In the genomic region with DNA sequence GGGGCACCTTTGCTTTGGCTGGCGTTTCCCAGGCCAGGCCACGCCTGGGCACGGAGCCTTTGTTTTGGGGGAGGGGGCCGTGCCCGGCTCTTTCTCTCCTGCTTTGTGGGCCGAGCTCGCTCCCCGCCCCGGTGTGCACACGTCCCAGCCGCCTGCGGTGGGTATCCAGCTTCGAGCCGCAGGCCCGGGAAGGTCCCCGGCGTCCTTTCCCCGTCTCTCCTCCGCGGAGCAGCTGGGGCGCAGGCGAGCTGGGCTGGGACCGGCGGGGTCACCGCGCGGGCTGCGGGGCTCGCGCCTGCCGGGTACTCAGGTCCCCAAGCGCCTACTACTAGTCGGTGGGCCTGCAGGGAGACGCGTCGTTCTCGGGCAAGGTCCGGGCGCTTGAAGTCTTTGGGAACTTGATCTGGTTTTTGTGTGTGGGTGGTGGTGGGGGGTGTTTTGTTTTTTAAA, we compare ENCODE assay signal across 8 mouse cellular contexts. TPM values are rescaled to one million over a fixed set of nuclear protein-coding genes. Genes with fewer than 3 reads are reported as not detected.
DNase-seq lines count a peak whose midpoint lies in the region; ATAC-seq and TF ChIP-seq lines count a peak whose summit lies in the region.

No protein-coding gene starts in this region.

- no peaks in the 10 kb centered on the region for H3K27me3 ChIP-seq in lung, postnatal 0 days (replicated peaks; ENCODE audit: insufficient read depth, low read length)
- peaks cover 15% of the 10 kb centered on the region; the same call in 1 of the 2 replicates for H3K27me3 ChIP-seq in limb, embryonic 13.5 days
- no peaks in the 10 kb centered on the region for H3K27me3 ChIP-seq in small intestine, adult 2 months (ENCODE audit: control insufficient read depth, insufficient read depth, low read length)

- no peaks in the 10 kb centered on the region for H3K9me3 ChIP-seq in lung, postnatal 0 days (ENCODE audit: low read length)
- H3K9me3 ChIP-seq in limb, embryonic 13.5 days, result no peaks in the 10 kb centered on the region

- no peak for TF ChIP-seq POLR2A in small intestine, adult 2 months (IDR thresholded peaks at IDR 0.05; ENCODE audit: low read depth, low read length)

- no peak for TF ChIP-seq EP300 in lung, postnatal 0 days (IDR thresholded peaks at IDR 0.05)

- H3K27ac ChIP-seq in lung, postnatal 0 days (ENCODE audit: low read length), result peak overlapping the region; percentile 84
- peak overlapping the region; percentile 88 for H3K27ac ChIP-seq in limb, embryonic 13.5 days
- H3K27ac ChIP-seq in small intestine, adult 2 months (ENCODE audit: insufficient read depth, low read depth, low read length), result peak overlapping the region; percentile 89

- peak overlapping the region; percentile 94 for H3K9ac ChIP-seq in lung, postnatal 0 days (replicated peaks; ENCODE audit: low read depth)
- peak overlapping the region; percentile 93 for H3K9ac ChIP-seq in limb, embryonic 13.5 days

- H3K4me3 ChIP-seq in lung, postnatal 0 days (ENCODE audit: low read depth, low read length), result peak overlapping the region; percentile 96
- peak overlapping the region; percentile 94 for H3K4me3 ChIP-seq in limb, embryonic 13.5 days
- peak overlapping the region; percentile 91 for H3K4me3 ChIP-seq in small intestine, adult 2 months (ENCODE audit: low read depth, low read length)

- WGBS in lung, postnatal 0 days, result 3% methylated on average over 28 of the region's 39 CpGs
- WGBS in limb, embryonic 13.5 days, result under 1% methylated on average over 38 of the region's 39 CpGs
- under 1% methylated on average over 39 of the region's 39 CpGs for WGBS in small intestine, adult 2 months

- no peaks in the 10 kb centered on the region; the same call in 1 of the 2 replicates for H3K36me3 ChIP-seq in lung, postnatal 0 days (ENCODE audit: insufficient read depth, low read length)
- peaks cover 15% of the 10 kb centered on the region for H3K36me3 ChIP-seq in limb, embryonic 13.5 days
- H3K36me3 ChIP-seq in small intestine, adult 2 months (ENCODE audit: control insufficient read depth, insufficient read depth, low read length), result peaks cover 13% of the 10 kb centered on the region

- ATAC-seq in lung, postnatal 0 days, result peak; percentile 74
- ATAC-seq in erythroid progenitor cell, adult 5-6 weeks (replicated peaks; ENCODE audit: low FRiP score, poor library complexity, severe bottlenecking), result peak; percentile 37
- ATAC-seq in limb, embryonic 13.5 days (ENCODE audit: low FRiP score, low read depth), result peak; percentile 79

- no peak for TF ChIP-seq CTCF in lung, postnatal 0 days (IDR thresholded peaks at IDR 0.05)
- no peak for TF ChIP-seq CTCF in small intestine, adult 2 months (IDR thresholded peaks at IDR 0.05; ENCODE audit: extremely low read depth, insufficient read length, insufficient replicate concordance, low read depth, low read length)

- no peaks in the 10 kb centered on the region; the same call in 1 of the 2 replicates for H3K4me1 ChIP-seq in lung, postnatal 0 days (ENCODE audit: insufficient read depth, low read depth, low read length)
- H3K4me1 ChIP-seq in limb, embryonic 13.5 days, result peaks cover 14% of the 10 kb centered on the region
- H3K4me1 ChIP-seq in small intestine, adult 2 months (ENCODE audit: control insufficient read depth, insufficient read depth, insufficient read length, low read length), result no peaks in the 10 kb centered on the region; the same call in 1 of the 2 replicates

- peak overlapping the region; percentile 71 for H3K4me2 ChIP-seq in lung, postnatal 0 days (replicated peaks; ENCODE audit: low read depth, low read length)
- peak overlapping the region; percentile 75 for H3K4me2 ChIP-seq in limb, embryonic 13.5 days (replicated peaks)

- DNase-seq in lung, postnatal 0 days (ENCODE audit: low spot score), result no peak
- DNase-seq in lung, postnatal 14 days, result no peak
- no peak for DNase-seq in urinary bladder, postnatal 10 days (ENCODE audit: low spot score)
- DNase-seq in right cerebral cortex, postnatal 14 days, result no peak
- DNase-seq in kidney, postnatal 14 days, result no peak

RNA-seq across cellular contexts. Expression of a gene that starts 0.4 kb away (rescaled TPM):
- polyA plus RNA-seq in lung, postnatal 0 days (2015; fragmentation: Nextera tagmentation; extraction: Ambion mirVana), result 66.4 and 67.7 TPM in 2 replicates
- total RNA-seq in erythroid progenitor cell, adult 5-6 weeks (2015; ENCODE audit: low replicate concordance), result 1.7 and 4.3 TPM in 2 replicates
- 5.0 and 9.1 TPM in 2 replicates for total RNA-seq in erythroid progenitor cell, adult 5-6 weeks (2017; ENCODE audit: low replicate concordance)
- 102 and 118 TPM in 2 replicates for polyA plus RNA-seq in limb, embryonic 13.5 days (2015; fragmentation: Nextera tagmentation; extraction: Ambion mirVana)
- polyA plus RNA-seq in small intestine, adult 2 months (2012; rRNA removed), result 55.0 and 87.8 TPM in 2 replicates

RNA-seq across cellular contexts. Expression of a gene that starts 7.2 kb away (rescaled TPM):
- polyA plus RNA-seq in lung, postnatal 0 days (2015; fragmentation: Nextera tagmentation; extraction: Ambion mirVana), result 7.1 and 7.8 TPM in 2 replicates
- not detected in 2 replicates for total RNA-seq in erythroid progenitor cell, adult 5-6 weeks (2015; ENCODE audit: low replicate concordance)
- total RNA-seq in erythroid progenitor cell, adult 5-6 weeks (2017; ENCODE audit: low replicate concordance), result 0.90 TPM in 1 of 2 replicates, not detected in the other
- 7.3 and 9.0 TPM in 2 replicates for polyA plus RNA-seq in limb, embryonic 13.5 days (2015; fragmentation: Nextera tagmentation; extraction: Ambion mirVana)
- polyA plus RNA-seq in small intestine, adult 2 months (2012; rRNA removed), result 52.0 and 53.7 TPM in 2 replicates

RNA-seq across cellular contexts. Expression of a gene that starts 22.8 kb away (rescaled TPM):
- polyA plus RNA-seq in lung, postnatal 0 days (2015; fragmentation: Nextera tagmentation; extraction: Ambion mirVana), result 3.5 and 4.1 TPM in 2 replicates
- total RNA-seq in erythroid progenitor cell, adult 5-6 weeks (2015; ENCODE audit: low replicate concordance), result 11.7 and 15.9 TPM in 2 replicates
- total RNA-seq in erythroid progenitor cell, adult 5-6 weeks (2017; ENCODE audit: low replicate concordance), result 16.7 and 22.9 TPM in 2 replicates
- polyA plus RNA-seq in limb, embryonic 13.5 days (2015; fragmentation: Nextera tagmentation; extraction: Ambion mirVana), result 1.4 and 1.5 TPM in 2 replicates
- polyA plus RNA-seq in small intestine, adult 2 months (2012; rRNA removed), result 3.8 and 6.1 TPM in 2 replicates

RNA-seq across cellular contexts. Expression of a gene that starts 25.8 kb away (rescaled TPM):
- polyA plus RNA-seq in lung, postnatal 0 days (2015; fragmentation: Nextera tagmentation; extraction: Ambion mirVana), result 177 and 239 TPM in 2 replicates
- not detected in 2 replicates for total RNA-seq in erythroid progenitor cell, adult 5-6 weeks (2015; ENCODE audit: low replicate concordance)
- not detected in 2 replicates for total RNA-seq in erythroid progenitor cell, adult 5-6 weeks (2017; ENCODE audit: low replicate concordance)
- polyA plus RNA-seq in limb, embryonic 13.5 days (2015; fragmentation: Nextera tagmentation; extraction: Ambion mirVana), result 40.4 and 40.6 TPM in 2 replicates
- 49.7 and 142 TPM in 2 replicates for polyA plus RNA-seq in small intestine, adult 2 months (2012; rRNA removed)

RNA-seq across cellular contexts. Expression of a gene that starts 41.6 kb away (rescaled TPM):
- polyA plus RNA-seq in lung, postnatal 0 days (2015; fragmentation: Nextera tagmentation; extraction: Ambion mirVana), result 10.1 and 10.2 TPM in 2 replicates
- total RNA-seq in erythroid progenitor cell, adult 5-6 weeks (2015; ENCODE audit: low replicate concordance), result not detected in 2 replicates
- 0.51 and 0.53 TPM in 2 replicates for total RNA-seq in erythroid progenitor cell, adult 5-6 weeks (2017; ENCODE audit: low replicate concordance)
- 11.7 and 13.7 TPM in 2 replicates for polyA plus RNA-seq in limb, embryonic 13.5 days (2015; fragmentation: Nextera tagmentation; extraction: Ambion mirVana)
- polyA plus RNA-seq in small intestine, adult 2 months (2012; rRNA removed), result 0.33 and 1.1 TPM in 2 replicates
